Mouse (Mus musculus) brain, embryonic 14.5 days (tissue): ENCODE data around the gene Dennd5b.

Experiments used
- CTCF ChIP-seq: fragments of 200-500 bp; IDR thresholded peaks from 2 replicates; pipeline ENCODE4 v1.5.1; 2012; ENCODE audit warnings: inconsistent platforms, mild to moderate bottlenecking, moderate library complexity, borderline replicate concordance; ENCODE audit not compliant: insufficient read depth, insufficient read length; ENCODE audit errors: extremely low read depth
- POLR2A ChIP-seq: fragments of 200-500 bp; IDR thresholded peaks from 2 replicates; pipeline ENCODE4 v1.6.1; 2012; ENCODE audit warnings: mild to moderate bottlenecking, inconsistent platforms, borderline replicate concordance; ENCODE audit not compliant: poor library complexity, insufficient read depth, insufficient read length, severe bottlenecking; ENCODE audit errors: extremely low read depth

GRCm38 (mm10) chr6:148975096-148975495 lies 126.4 kb downstream of the Dennd5b start:
- TF ChIP-seq CTCF (no peak), POLR2A (no peak)
